Mouse (Mus musculus) layer of hippocampus, adult 18-20 months (tissue): ENCODE results near the gene Magea10. TPM values are rescaled to one million over a fixed set of nuclear protein-coding genes. Genes with fewer than 3 reads are reported as not detected.

Experiments
- DNase-seq, 2 experiments: peaks; one replicate each; pipeline ENCODE4 v3.0.0; 2022; ENCODE audit warnings: low spot score in 2 of 2
- long read RNA-seq: library from polyadenylated mRNA; stranded (forward); transcript quantifications from one replicate; pipeline ENCODE4 v2.0.0, GENCODE M21; 2021
- total RNA-seq, 2 experiments: library from RNA; stranded (reverse); gene quantifications; 2 replicates each; pipeline ENCODE4 v1.2.3; 2021

Magea10 gene
- not detected for total RNA-seq
- long read RNA-seq = 0 reads

DNA sequence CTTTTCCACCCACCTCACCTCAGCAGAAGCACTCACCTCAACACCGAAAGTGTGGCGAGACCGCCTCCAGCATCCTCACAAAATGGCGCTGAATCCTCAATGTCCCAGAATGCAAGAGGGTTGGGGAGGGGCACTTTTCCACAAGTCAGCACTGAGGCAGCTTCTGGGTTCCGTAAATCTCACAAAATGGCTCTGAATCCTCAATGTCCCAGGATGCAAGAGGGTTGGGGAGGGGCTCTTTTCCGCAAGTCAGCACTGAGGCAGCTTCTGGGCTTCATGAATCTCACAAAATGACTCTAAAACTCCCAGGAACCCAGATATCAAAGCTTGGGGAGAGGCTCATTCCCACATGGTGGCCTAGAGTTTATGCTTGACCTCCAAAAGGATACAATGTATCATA, at the start of gene Magea10:
Magea10 (minus strand) TSS at position 101 of the 400 bp plus-strand sequence.
- DNase-seq = no peak

DNA sequence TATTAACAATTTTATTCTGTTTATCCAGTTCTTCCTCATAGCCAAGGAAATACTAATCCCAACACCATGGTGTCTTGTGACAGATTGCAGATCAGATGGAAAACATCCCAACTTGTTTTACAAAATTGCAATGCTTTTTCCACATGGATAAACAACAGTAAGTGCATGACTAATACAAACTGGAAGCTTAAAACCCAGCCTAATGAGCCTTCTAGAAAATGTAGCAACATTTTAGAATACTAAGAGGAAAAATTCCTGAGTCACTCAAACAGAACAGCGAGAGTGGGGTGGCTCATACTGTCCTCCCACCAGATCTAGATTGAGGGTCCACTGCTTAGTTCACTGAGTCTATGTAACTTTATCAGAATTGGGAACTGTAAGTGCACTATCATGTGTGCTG, 4.7 kb downstream of the Magea10 start:
- peak in 1 of 2 experiments; percentile 5 for DNase-seq

Other genes with a start within 250 kb of the Magea10 start
- not detected for gene Magea4, start 164.8 kb downstream of the Magea10 start, total RNA-seq
- gene Gabre, start 112.1 kb downstream of the Magea10 start, total RNA-seq = under 1 TPM; 0.10 TPM